Mouse (Mus musculus) small intestine, adult 2 months (tissue): ENCODE data around the gene Taok3.

Source experiments
- CTCF ChIP-seq: fragments of 200-500 bp; IDR thresholded peaks from 2 replicates; pipeline ENCODE4 v1.5.1; 2012; ENCODE audit warnings: low read depth, mild to moderate bottlenecking, control low read depth, inconsistent platforms, low read length, moderate library complexity, mixed read lengths; ENCODE audit not compliant: insufficient replicate concordance, insufficient read length; ENCODE audit errors: extremely low read depth
- POLR2A ChIP-seq: fragments of 200-500 bp; IDR thresholded peaks from 2 replicates; pipeline ENCODE4 v1.6.1; 2012; ENCODE audit warnings: low read depth, mild to moderate bottlenecking, control low read depth, inconsistent platforms, low read length, moderate library complexity

GRCm38 (mm10) chr5:117136570-117136969 lies 16.6 kb downstream of the Taok3 start:
- TF ChIP-seq CTCF = no peak
- TF ChIP-seq POLR2A = no peak
